Mouse (Mus musculus) neural tube, embryonic 11.5 days (tissue): ENCODE data around the gene Gm20388. TPM values are rescaled to one million over a fixed set of nuclear protein-coding genes. Genes with fewer than 3 reads are reported as not detected.

ENCODE experiments used
- ATAC-seq: fragments of 200-750 bp; cut with Nextera tagmentation; 2 replicates; pipeline ENCODE4 v1.8.0; 2017; ENCODE audit warnings: moderate number of reproducible peaks, mild to moderate bottlenecking, moderate TSS enrichment, moderate library complexity; ENCODE audit not compliant: insufficient read depth, low FRiP score, low TSS enrichment
- DNase-seq: peaks from one replicate; pipeline ENCODE4 v3.0.0-alpha.2; 2015; ENCODE audit warnings: low spot score
- H3K27ac ChIP-seq: fragments of 300-500 bp; sonication (generic); 2 replicates; pipeline ENCODE4 v1.5.1; 2014; ENCODE audit warnings: low read depth, mild to moderate bottlenecking, low read length
- H3K27me3 ChIP-seq: fragments of 300-500 bp; sonication (generic); 2 replicates; pipeline ENCODE4 v1.6.1; 2014; ENCODE audit warnings: mild to moderate bottlenecking, low read length, mixed read lengths; ENCODE audit not compliant: control insufficient read depth, insufficient read depth
- H3K36me3 ChIP-seq: fragments of 300-500 bp; sonication (generic); 2 replicates; pipeline ENCODE4 v1.6.1; 2014; ENCODE audit warnings: mild to moderate bottlenecking, low read length, moderate library complexity, mixed read lengths; ENCODE audit not compliant: control insufficient read depth, insufficient read depth
- H3K4me1 ChIP-seq: fragments of 300-500 bp; sonication (generic); 2 replicates; pipeline ENCODE4 v1.6.1; 2014; ENCODE audit warnings: low read length, mixed read lengths; ENCODE audit not compliant: control insufficient read depth, insufficient read depth
- H3K4me2 ChIP-seq: fragments of 300-500 bp; sonication (generic); 2 replicates; pipeline ENCODE4 v1.6.1; 2014; ENCODE audit warnings: low read depth, mild to moderate bottlenecking, moderate library complexity
- H3K4me3 ChIP-seq: fragments of 300-500 bp; sonication (generic); 2 replicates; pipeline ENCODE4 v1.5.1; 2014; ENCODE audit warnings: low read depth, low read length
- H3K9ac ChIP-seq: fragments of 300-500 bp; sonication (generic); 2 replicates; pipeline ENCODE4 v1.6.1; 2014; ENCODE audit warnings: mild to moderate bottlenecking, low read length
- H3K9me3 ChIP-seq: fragments of 300-500 bp; sonication (generic); 2 replicates; pipeline ENCODE4 v1.6.1; 2016; ENCODE audit warnings: low read length; ENCODE audit not compliant: control insufficient read depth
- WGBS: fragments of 180-500 bp; shearing (Covaris S2); extraction: QIAGEN DNeasy Blood & Tissue Kit; methylation state at CpG from one replicate; pipeline ENCODE4 v1.1.7; 2014; 5-methylcytosine and 5-hydroxymethylcytosine counted together
- polyA plus RNA-seq: library from polyadenylated mRNA; unstranded; fragments of >200 nt; fragmentation: Nextera tagmentation; extraction: Ambion mirVana; gene quantifications from 2 replicates; pipeline ENCODE4 v1.2.1, GENCODE M21; 2014

Gene Gm20388
- polyA plus RNA-seq, 1 experiment from 2014 or later, result not detected

DNA sequence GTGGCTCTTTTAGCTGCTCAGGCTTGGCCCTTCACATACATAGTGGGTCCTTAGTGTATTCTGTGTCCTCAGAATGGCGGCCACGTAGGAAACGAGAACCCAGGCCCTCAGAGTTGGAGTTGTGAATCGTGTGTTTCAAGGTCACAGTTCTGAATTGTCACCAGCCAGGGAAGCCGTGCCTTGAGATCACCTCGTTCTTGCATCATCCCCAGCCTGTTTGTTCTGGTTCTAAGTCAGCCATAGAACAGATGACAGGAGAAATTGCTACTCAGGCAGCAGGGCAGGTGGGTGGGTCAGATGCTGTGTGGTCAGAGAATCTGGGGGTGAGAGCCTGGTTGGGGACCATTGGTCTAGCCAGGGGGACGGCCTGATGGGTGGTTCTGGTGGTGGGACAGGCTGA, 378.6 kb downstream of the Gm20388 start:
- Histone ChIP-seq H3K4me3 (no peak overlapping the region), H3K4me2 (no peak overlapping the region), H3K36me3 (no peaks in the 10 kb centered on the region), H3K9me3 (no peaks in the 10 kb centered on the region), H3K27ac (peak overlapping the region; percentile 53; the same call in 1 of the 2 replicates), H3K27me3 (no peaks in the 10 kb centered on the region), H3K4me1 (peaks cover 58% of the 10 kb centered on the region), H3K9ac (no peak overlapping the region)
- ATAC-seq (no peak), DNase-seq (peak; percentile 9)
- WGBS, result 86% methylated on average over 7 of the region's 7 CpGs

DNA sequence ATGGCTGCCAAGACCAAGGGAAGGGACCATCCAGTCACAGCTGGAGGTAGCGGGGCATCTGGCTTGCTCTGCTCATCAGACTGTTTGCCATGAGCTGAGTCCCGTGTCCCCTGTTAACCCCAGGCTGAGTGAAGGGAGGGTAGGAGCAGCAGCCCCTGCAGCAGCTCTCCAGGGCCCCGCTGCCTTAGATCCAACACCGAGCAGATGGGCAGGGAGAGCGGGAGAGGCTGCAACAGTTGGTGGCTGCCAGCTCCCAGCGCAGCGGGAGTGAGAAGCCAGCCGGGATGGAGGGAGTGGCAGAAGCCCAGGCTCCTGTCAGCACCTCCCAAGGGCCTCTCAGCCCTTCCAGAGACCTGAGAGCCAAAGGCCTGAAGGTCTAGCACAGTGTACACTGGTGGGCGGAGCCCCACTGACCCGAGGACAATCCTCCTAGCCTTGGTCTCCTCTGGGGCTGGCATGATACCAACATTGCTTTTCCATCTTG, 379.1 kb downstream of the Gm20388 start:
- WGBS, result 32% methylated on average over 10 of the region's 10 CpGs
- Histone ChIP-seq H3K27ac (peak overlapping the region; percentile 53; the same call in 1 of the 2 replicates), H3K4me3 (no peak overlapping the region), H3K36me3 (no peaks in the 10 kb centered on the region), H3K9me3 (no peaks in the 10 kb centered on the region), H3K27me3 (no peaks in the 10 kb centered on the region), H3K4me2 (no peak overlapping the region), H3K9ac (peak overlapping the region; percentile 18), H3K4me1 (peaks cover 60% of the 10 kb centered on the region)
- DNase-seq (peak; percentile 43), ATAC-seq (no peak)

DNA sequence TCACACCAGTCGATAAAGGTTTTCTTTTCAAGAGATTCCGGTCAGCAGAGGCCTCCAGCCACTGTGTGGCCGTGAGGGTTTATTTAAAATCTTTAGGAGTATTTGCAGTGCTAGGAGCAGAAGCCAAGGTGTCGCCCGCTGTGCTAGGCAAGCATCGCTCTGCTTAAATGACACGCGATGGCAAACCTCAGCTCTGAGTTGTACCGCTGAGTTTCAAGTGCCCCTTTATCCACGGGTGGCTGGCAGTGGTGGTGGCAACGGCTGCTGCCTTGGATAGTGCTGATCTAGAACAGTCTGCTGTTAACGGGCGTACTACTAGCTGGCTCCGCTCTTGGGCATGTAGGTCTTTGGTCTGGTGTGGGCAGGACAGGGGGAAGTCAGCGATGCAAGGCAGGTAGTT, 380.0 kb downstream of the Gm20388 start:
- H3K4me3 ChIP-seq, result no peak overlapping the region
- no peak overlapping the region for H3K27ac ChIP-seq
- no peak overlapping the region for H3K9ac ChIP-seq
- no peaks in the 10 kb centered on the region for H3K9me3 ChIP-seq
- H3K36me3 ChIP-seq, result no peaks in the 10 kb centered on the region
- H3K4me1 ChIP-seq, result peaks cover 63% of the 10 kb centered on the region
- H3K4me2 ChIP-seq, result no peak overlapping the region
- ATAC-seq (no peak), DNase-seq (peak; percentile 12)
- H3K27me3 ChIP-seq, result no peaks in the 10 kb centered on the region
- WGBS, result 73% methylated on average over 15 of the region's 15 CpGs

DNA sequence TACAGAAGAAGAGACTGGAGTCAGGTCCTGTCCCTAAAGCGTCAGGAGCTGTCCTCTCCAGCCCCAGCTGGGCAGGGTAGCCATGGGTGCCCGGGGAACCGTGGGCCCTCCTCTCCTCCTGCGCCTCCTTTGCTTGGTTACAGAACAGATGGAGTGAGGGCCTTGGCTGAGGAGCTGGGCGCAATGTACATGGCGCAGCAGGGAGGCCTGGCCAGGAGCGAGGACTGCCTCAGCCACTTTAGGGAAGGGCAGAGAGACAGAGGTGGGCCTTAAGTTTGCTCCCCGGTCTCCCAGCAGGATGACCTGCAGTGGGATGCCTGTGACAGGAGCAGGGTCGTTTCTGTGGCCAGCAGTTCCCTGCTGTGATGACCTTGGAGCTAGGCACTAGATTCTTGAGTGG, 381.0 kb downstream of the Gm20388 start:
- peak; percentile 8 for DNase-seq
- Histone ChIP-seq H3K4me2 (no peak overlapping the region; the same call in 1 of the 2 replicates), H3K27ac (peak overlapping the region; percentile 89; the same call in 1 of the 2 replicates), H3K4me1 (peaks cover 73% of the 10 kb centered on the region), H3K9me3 (no peaks in the 10 kb centered on the region), H3K36me3 (no peaks in the 10 kb centered on the region), H3K9ac (0 out of 2 replicates have a peak overlapping the region, but pooled peaks have one; percentile 28), H3K4me3 (no peak overlapping the region), H3K27me3 (no peaks in the 10 kb centered on the region)
- ATAC-seq, result no peak
- WGBS, result 78% methylated on average over 9 of the region's 9 CpGs

DNA sequence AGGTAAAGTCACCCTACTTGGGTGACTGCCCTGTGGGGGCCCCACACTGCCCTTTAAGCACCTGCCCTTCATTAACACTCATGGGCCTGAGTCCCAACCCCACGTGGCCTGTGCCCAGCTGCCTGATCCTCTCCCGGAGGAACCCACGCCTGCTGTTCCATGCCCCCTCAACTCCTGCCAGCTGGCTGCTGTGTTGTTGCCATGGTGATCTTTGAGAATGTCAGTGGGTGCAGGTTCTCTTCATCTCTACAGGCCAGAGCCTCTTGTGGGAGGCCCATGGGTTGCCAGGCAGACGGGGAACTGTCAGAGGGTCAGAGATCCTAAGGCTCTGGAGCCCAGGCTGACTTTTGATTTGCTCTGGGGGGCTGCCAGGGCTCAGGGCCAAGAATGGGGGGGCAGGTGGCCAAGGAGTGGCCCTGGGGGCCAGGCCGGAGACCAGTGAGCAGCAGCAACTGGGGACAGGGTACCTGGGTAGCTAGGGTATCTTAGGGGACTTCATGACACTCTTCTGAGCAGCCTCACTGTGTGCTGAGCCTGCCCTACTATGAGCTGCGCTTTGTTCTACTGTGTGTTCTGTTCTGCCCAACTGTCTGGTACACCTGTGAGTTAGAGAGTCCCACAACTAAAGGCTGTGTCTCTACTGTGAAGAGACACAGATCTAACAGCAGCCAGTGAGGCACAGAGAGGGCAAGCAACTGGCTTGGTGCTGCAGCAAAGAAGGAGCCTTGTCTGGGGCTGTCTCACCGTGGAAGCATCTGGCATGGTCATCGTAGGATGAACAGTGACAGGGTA, 381.9 kb downstream of the Gm20388 start:
- no peak for ATAC-seq
- Histone ChIP-seq H3K4me1 (peaks cover 80% of the 10 kb centered on the region), H3K27me3 (no peaks in the 10 kb centered on the region), H3K4me2 (no peak overlapping the region), H3K9me3 (no peaks in the 10 kb centered on the region), H3K9ac (peak overlapping the region; percentile 30; the same call in 1 of the 2 replicates), H3K4me3 (no peak overlapping the region), H3K27ac (peak overlapping the region; percentile 89), H3K36me3 (no peaks in the 10 kb centered on the region)
- 49% methylated on average over 8 of the region's 8 CpGs for WGBS
- peak; percentile 64 for DNase-seq

DNA sequence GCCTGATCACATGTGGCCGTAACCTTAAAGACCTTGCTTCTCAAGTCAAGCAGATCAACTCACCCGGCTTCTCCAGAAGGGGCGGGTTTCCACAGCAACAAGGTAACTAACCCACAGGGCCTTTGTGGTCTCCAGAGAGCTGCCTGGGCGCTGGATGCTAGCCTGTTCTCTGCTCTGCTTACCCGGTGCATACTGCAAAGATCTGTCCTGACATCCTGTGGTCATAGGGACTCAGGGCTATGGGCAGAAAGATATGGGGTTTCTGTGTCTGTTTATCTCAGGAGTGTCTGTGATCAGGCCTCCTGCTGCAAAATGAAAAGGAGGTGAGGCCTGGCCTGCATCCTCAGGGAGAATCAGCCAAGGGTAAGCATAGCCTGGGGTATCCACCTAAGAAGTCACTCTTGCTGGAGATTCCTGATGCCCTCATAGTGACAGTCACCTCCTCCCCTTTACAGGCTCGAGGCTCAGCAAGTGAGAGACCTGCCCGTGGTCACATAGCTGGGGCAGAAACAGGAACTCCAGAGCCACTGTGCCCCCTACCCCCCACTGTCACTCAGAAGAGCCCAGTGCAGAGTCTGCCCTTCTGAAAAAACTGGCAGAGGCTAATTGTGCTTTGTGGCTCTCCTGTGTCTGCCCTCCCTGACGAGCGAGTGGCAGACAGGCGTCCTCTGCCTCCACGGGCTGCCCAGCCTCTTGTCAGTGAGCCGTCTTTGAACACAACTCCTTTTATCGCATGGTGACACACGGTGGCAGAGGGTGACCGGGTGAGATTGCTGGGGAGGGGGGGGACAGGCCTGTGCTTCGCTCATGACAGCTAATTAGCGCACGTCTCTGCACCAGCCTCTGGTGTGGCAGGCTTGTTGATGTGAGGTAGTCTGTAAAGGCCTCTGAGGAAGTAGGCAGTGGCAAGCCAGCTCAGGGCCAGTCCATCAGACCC, 383.0 kb downstream of the Gm20388 start:
- Histone ChIP-seq H3K36me3 (no peaks in the 10 kb centered on the region), H3K4me3 (no peak overlapping the region), H3K4me1 (peaks cover 85% of the 10 kb centered on the region), H3K9ac (peak overlapping the region; percentile 30), H3K27me3 (no peaks in the 10 kb centered on the region), H3K4me2 (peak overlapping the region; percentile 8; the same call in 1 of the 2 replicates), H3K9me3 (no peaks in the 10 kb centered on the region), H3K27ac (peak overlapping the region; percentile 89)
- WGBS, result 33% methylated on average over 18 of the region's 18 CpGs
- peak; percentile 48 for DNase-seq
- ATAC-seq, result no peak

DNA sequence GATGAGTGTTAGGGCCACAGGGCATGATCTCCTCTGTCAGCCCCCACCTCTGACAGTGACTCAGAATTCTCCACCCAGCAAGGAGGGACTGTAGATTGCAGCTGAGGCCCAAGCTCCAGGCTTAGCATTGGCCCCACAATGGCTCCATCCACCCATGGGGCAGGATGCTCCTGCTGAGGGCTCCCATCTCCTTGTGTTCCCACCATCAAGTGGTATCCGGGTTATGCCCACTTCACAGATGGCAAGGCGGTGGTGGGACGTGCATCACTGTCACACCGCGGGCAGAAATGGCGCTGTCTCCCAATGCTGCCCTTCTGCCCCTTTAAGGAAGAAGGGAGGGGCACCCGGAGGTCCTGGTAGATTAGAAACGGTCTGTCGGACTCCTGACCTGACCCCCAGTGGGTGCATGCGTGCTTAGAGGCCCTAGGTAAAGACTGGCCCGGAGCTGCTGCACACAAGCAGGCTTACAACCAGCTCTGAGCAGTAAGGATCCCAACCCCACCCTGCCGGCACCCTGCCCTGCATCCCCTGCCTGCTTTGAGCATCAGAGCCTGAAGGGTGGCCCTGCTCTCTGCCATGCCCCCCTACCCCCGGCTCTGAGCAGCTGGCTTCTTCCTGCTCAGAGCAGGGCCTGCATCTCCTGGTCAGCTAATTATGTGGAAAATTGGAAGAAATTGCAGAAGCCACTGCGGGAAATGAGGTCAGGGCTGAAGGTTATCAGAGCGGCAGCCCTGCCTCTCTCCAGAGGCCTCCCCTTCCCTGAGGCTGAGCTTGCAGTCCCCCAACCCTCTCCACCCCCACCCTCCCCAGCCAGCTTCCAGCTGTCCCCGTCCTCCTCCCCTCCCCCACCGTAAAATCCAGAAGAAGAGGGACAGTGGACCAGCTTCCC, 384.6 kb downstream of the Gm20388 start:
- Histone ChIP-seq H3K4me2 (peak overlapping the region; percentile 31), H3K27ac (peak overlapping the region; percentile 89), H3K4me3 (no peak overlapping the region), H3K9ac (peak overlapping the region; percentile 45), H3K36me3 (no peaks in the 10 kb centered on the region), H3K27me3 (no peaks in the 10 kb centered on the region), H3K4me1 (peaks cover 83% of the 10 kb centered on the region), H3K9me3 (no peaks in the 10 kb centered on the region)
- peak; percentile 75 for DNase-seq
- ATAC-seq, result peak; percentile 35
- 22% methylated on average over 16 of the region's 17 CpGs for WGBS

DNA sequence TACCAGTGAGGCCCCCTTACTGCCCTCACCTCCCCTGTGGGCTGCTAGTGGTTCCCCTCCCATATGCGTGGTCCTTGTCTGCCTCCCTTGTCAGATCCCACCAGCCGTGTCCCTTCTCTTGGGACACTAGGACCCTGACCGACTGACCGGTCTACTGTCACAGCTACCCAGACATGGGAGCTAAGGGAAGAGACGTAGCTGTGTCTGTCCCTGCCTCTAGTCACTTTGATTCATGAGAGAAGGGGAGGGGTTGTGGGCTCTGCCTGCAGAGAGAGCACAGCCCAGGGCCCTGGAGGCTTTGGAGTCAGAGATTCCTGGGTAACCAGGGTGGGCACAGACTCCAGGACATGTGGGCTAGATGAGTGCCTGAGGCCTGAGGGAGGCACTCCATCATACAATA, 386.4 kb downstream of the Gm20388 start:
- 7% methylated on average over 5 of the region's 5 CpGs for WGBS
- Histone ChIP-seq H3K27me3 (no peaks in the 10 kb centered on the region), H3K4me1 (peaks cover 87% of the 10 kb centered on the region), H3K9me3 (no peaks in the 10 kb centered on the region), H3K27ac (peak overlapping the region; percentile 89), H3K4me2 (peak overlapping the region; percentile 22; the same call in 1 of the 2 replicates), H3K4me3 (no peak overlapping the region), H3K36me3 (no peaks in the 10 kb centered on the region), H3K9ac (peak overlapping the region; percentile 30; the same call in 1 of the 2 replicates)
- DNase-seq (peak; percentile 76), ATAC-seq (peak; percentile 45)
